Comparison of ENCODE assay signal across 8 mouse cellular contexts in genomic region chr4:82613606-82614465, GRCm38 (mm10).
DNase-seq lines count a peak whose midpoint lies in the region; ATAC-seq lines count a peak whose summit lies in the region.

No protein-coding gene starts in this region.

- peaks cover 35% of the 10 kb centered on the region for H3K4me1 ChIP-seq in embryonic facial prominence, embryonic 10.5 days
- no peaks in the 10 kb centered on the region; the same call in 1 of the 2 replicates for H3K4me1 ChIP-seq in hindbrain, embryonic 11.5 days (replicated peaks; ENCODE audit: control insufficient read depth, insufficient read depth, low read length)
- H3K4me1 ChIP-seq in neural tube, embryonic 12.5 days, result peaks cover 13% of the 10 kb centered on the region; the same call in 1 of the 2 replicates

- intact Hi-C loops in left cerebral cortex, postnatal 4 days (cut with DNase I), result loop anchor here (10.0 kb wide), 5 partner anchors 109 to 1749 kb away; no protein-coding TSS in a partner anchor

- peak; percentile 42 for DNase-seq in adrenal gland, postnatal 10 days
- no peak for DNase-seq in adrenal gland, adult 18-20 months (ENCODE audit: low spot score in 2 of 2)
- peak; percentile 74 for DNase-seq in R1 (ENCODE audit: low read depth, low spot score)
- DNase-seq in embryonic facial prominence, embryonic 10.5 days (ENCODE audit: low spot score), result peak; percentile 32
- peak; percentile 80 for DNase-seq in hindbrain, embryonic 11.5 days (ENCODE audit: low spot score)
- peak; percentile 54 for DNase-seq in left cerebral cortex, postnatal 4 days
- DNase-seq in thymus, postnatal 4 days, result no peak

- no peak overlapping the region for H3K4me2 ChIP-seq in hindbrain, embryonic 11.5 days (replicated peaks; ENCODE audit: low read depth, low read length)
- H3K4me2 ChIP-seq in neural tube, embryonic 12.5 days (replicated peaks), result peak overlapping the region; percentile 30

- H3K36me3 ChIP-seq in embryonic facial prominence, embryonic 10.5 days (replicated peaks), result no peaks in the 10 kb centered on the region
- no peaks in the 10 kb centered on the region for H3K36me3 ChIP-seq in hindbrain, embryonic 11.5 days (ENCODE audit: control insufficient read depth, insufficient read depth, low read length)
- H3K36me3 ChIP-seq in neural tube, embryonic 12.5 days, result no peaks in the 10 kb centered on the region

- peak overlapping the region; percentile 71 for H3K27ac ChIP-seq in embryonic facial prominence, embryonic 10.5 days (replicated peaks)
- H3K27ac ChIP-seq in hindbrain, embryonic 11.5 days (ENCODE audit: low read depth, low read length), result peak overlapping the region; percentile 45; the same call in 1 of the 2 replicates
- H3K27ac ChIP-seq in neural tube, embryonic 12.5 days, result no peak overlapping the region

- 0 out of 2 replicates have a peak, but pooled peaks cover 5% of the 10 kb centered on the region for H3K27me3 ChIP-seq in embryonic facial prominence, embryonic 10.5 days (replicated peaks; ENCODE audit: low read depth, poor library complexity, severe bottlenecking)
- H3K27me3 ChIP-seq in hindbrain, embryonic 11.5 days (ENCODE audit: control insufficient read depth, insufficient read depth, low read length), result no peaks in the 10 kb centered on the region
- H3K27me3 ChIP-seq in neural tube, embryonic 12.5 days (replicated peaks), result no peaks in the 10 kb centered on the region

- H3K4me3 ChIP-seq in embryonic facial prominence, embryonic 10.5 days, result no peak overlapping the region
- no peak overlapping the region for H3K4me3 ChIP-seq in hindbrain, embryonic 11.5 days (ENCODE audit: low read depth, low read length)
- no peak overlapping the region for H3K4me3 ChIP-seq in neural tube, embryonic 12.5 days

- peak; percentile 77 for ATAC-seq in hindbrain, embryonic 11.5 days (ENCODE audit: low FRiP score)
- peak; percentile 86 for ATAC-seq in neural tube, embryonic 12.5 days (ENCODE audit: low FRiP score, low read depth)

- no peak overlapping the region for H3K9ac ChIP-seq in hindbrain, embryonic 11.5 days (ENCODE audit: low read depth, low read length)
- H3K9ac ChIP-seq in neural tube, embryonic 12.5 days, result no peak overlapping the region

- WGBS in embryonic facial prominence, embryonic 10.5 days, result 45% methylated on average over 7 of the region's 7 CpGs
- 28% methylated on average over 7 of the region's 7 CpGs for WGBS in hindbrain, embryonic 11.5 days
- 15% methylated on average over 7 of the region's 7 CpGs for WGBS in neural tube, embryonic 12.5 days

- H3K9me3 ChIP-seq in embryonic facial prominence, embryonic 10.5 days, result no peaks in the 10 kb centered on the region
- no peaks in the 10 kb centered on the region for H3K9me3 ChIP-seq in hindbrain, embryonic 11.5 days (ENCODE audit: control insufficient read depth, low read length)
- no peaks in the 10 kb centered on the region for H3K9me3 ChIP-seq in neural tube, embryonic 12.5 days

Comparison
In these comparisons a context has a peak if more than half of its experiments do, and no peak if none do; other contexts are left out.
1. DNase-seq: peak in adrenal gland, postnatal 10 days (single experiment), R1 (single experiment), embryonic facial prominence, embryonic 10.5 days (single experiment), hindbrain, embryonic 11.5 days (single experiment) and left cerebral cortex, postnatal 4 days (single experiment); none in adrenal gland, adult 18-20 months (0 of 2) and thymus, postnatal 4 days (single experiment).